Mouse (Mus musculus) intestine, embryonic 14.5 days (tissue): ENCODE measurements at regions not wholly inside any gene's neighbourhood (a gene's known extent, or its start where the extent isn't known, plus 50 kb on each side); places are given as distances from the start of the nearest gene placed in this dataset.
"Not testable (repeated sequence)": the region's sequence is repeated elsewhere in the genome, so short reads cannot be mapped to it uniquely, and the experiment has no call there.

Experiments
- ATAC-seq: fragments of 200-750 bp; cut with Nextera tagmentation; replicated peaks from 2 replicates; pipeline ENCODE4 v1.8.0; 2017; ENCODE audit warnings: low read depth, moderate number of reproducible peaks, moderate TSS enrichment, moderate library complexity; ENCODE audit not compliant: low FRiP score, low TSS enrichment
- DNase-seq: peaks from one replicate; pipeline ENCODE4 v3.0.0-alpha.2; 2018; ENCODE audit warnings: low spot score
- H3K27ac ChIP-seq: fragments of 300-500 bp; sonication (generic); 2 replicates; pipeline ENCODE4 v1.5.1; 2014; ENCODE audit warnings: low read depth, mild to moderate bottlenecking, control low read depth
- H3K27me3 ChIP-seq: fragments of 300-500 bp; sonication (generic); replicated peaks from 2 replicates; pipeline ENCODE4 v1.6.1; 2014; ENCODE audit warnings: low read length, control low read depth; ENCODE audit not compliant: control insufficient read depth, insufficient read depth
- H3K36me3 ChIP-seq: fragments of 300-500 bp; sonication (generic); 2 replicates; pipeline ENCODE4 v1.6.1; 2014; ENCODE audit warnings: low read length, control low read depth; ENCODE audit not compliant: control insufficient read depth, insufficient read depth
- H3K4me1 ChIP-seq: fragments of 300-500 bp; sonication (generic); replicated peaks from 2 replicates; pipeline ENCODE4 v1.6.1; 2014; ENCODE audit warnings: low read length, control low read depth, mixed read lengths; ENCODE audit not compliant: control insufficient read depth, insufficient read depth
- H3K4me2 ChIP-seq: fragments of 300-500 bp; sonication (generic); 2 replicates; pipeline ENCODE4 v1.6.1; 2014; ENCODE audit warnings: low read length
- H3K4me3 ChIP-seq: fragments of 300-500 bp; sonication (generic); 2 replicates; pipeline ENCODE4 v1.5.1; 2014; ENCODE audit warnings: low read depth, low read length, control low read depth, mixed read lengths
- H3K9ac ChIP-seq: fragments of 300-500 bp; sonication (generic); 2 replicates; pipeline ENCODE4 v1.6.1; 2014; ENCODE audit warnings: mild to moderate bottlenecking, low read length
- H3K9me3 ChIP-seq: fragments of 300-500 bp; sonication (generic); 2 replicates; pipeline ENCODE4 v1.6.1; 2016; ENCODE audit warnings: low read length, control low read depth; ENCODE audit not compliant: control insufficient read depth
- WGBS: fragments of 180-500 bp; shearing (Covaris S2); extraction: QIAGEN DNeasy Blood & Tissue Kit; methylation state at CpG from one replicate; pipeline ENCODE4 v1.1.7; 2014; 5-methylcytosine and 5-hydroxymethylcytosine counted together

DNA sequence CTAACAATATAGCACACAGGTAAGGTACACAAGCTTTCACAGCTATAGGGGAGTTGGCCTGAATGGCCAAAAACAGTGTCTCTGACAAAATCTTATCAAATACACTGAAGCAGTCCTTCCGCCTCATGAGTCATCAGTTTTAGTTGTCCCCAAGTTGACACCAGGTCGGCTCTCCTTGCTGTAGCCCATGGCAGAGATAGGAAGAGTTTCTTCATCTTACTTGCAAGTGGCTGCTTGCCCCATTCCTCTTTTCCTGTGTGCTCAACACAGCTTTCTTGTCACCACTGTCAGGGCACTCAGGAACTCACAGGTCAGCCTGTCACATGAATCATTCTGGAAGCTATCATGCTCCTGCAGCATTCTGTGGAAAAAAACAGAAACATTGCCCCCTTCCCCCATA lies 77.1 kb downstream of the Olfr721-ps1 start:
- not testable (repeated sequence) for ATAC-seq

DNA sequence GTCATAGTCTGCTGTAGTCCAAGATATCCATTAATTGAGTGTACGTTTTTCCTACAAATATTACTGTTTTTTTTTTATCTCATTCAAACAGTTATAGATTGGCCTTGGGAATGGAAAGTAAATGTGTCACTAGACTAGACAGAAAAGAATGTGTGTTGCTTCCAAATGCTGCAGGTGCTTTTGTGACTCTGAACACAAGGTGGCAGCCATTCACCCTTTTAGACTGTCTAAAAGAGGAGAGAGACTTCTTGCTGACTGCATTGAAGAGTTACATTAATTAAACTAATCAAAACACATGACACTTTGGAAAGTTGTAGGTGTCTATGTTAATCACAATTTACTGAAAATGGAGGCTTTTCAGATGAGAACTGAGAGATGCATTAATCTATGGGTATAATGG lies 80.7 kb downstream of the Olfr721-ps1 start:
- ATAC-seq, result no peak
- DNase-seq, result no peak
- H3K4me1 ChIP-seq, result no peaks in the 10 kb centered on the region

More for the DNA sequence above, 77.1 kb downstream of the Olfr721-ps1 start:
- WGBS, result 50% methylated on average over 2 of the region's 2 CpGs
- H3K4me3 ChIP-seq, H3K36me3 ChIP-seq, H3K4me1 ChIP-seq, H3K27me3 ChIP-seq, H3K27ac ChIP-seq, H3K9ac ChIP-seq, H3K9me3 ChIP-seq, DNase-seq, H3K4me2 ChIP-seq: not testable (repeated sequence)

DNA sequence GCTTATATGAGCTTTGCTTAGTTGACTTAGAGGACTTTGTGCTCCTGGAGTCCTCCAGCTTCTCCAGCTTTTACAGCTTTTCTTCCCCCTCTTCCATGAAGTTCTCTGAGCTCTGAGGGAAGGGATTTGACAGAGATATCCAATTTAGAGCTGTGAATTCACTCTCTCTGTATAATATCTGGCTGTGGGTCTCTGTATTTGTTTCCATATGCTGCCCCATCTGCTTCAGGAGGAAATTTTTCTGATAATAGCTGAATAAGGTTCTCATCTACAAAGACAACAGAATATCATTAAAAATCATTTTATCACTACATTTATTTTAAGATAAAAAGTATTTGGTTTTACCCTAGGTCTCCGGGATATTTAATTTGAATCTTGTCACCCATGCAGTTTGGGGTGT lies 85.3 kb downstream of the Olfr721-ps1 start:
- no peak overlapping the region for H3K27ac ChIP-seq
- no peaks in the 10 kb centered on the region for H3K36me3 ChIP-seq
- H3K4me2 ChIP-seq, result no peak overlapping the region
- no peaks in the 10 kb centered on the region for H3K4me1 ChIP-seq
- ATAC-seq (no peak), DNase-seq (no peak)
- H3K9me3 ChIP-seq, result no peaks in the 10 kb centered on the region
- 97% methylated on average over 1 of the region's 1 CpGs for WGBS
- H3K27me3 ChIP-seq, result no peaks in the 10 kb centered on the region
- H3K4me3 ChIP-seq, result no peak overlapping the region
- no peak overlapping the region for H3K9ac ChIP-seq

More for the DNA sequence above, 80.7 kb downstream of the Olfr721-ps1 start:
- no peaks in the 10 kb centered on the region for H3K36me3 ChIP-seq
- no peak overlapping the region for H3K9ac ChIP-seq
- H3K27me3 ChIP-seq, result no peaks in the 10 kb centered on the region
- no peak overlapping the region for H3K4me2 ChIP-seq
- H3K9me3 ChIP-seq, result no peaks in the 10 kb centered on the region
- WGBS, result 77% methylated on average over 1 of the region's 1 CpGs
- H3K27ac ChIP-seq, result no peak overlapping the region
- H3K4me3 ChIP-seq, result no peak overlapping the region

DNA sequence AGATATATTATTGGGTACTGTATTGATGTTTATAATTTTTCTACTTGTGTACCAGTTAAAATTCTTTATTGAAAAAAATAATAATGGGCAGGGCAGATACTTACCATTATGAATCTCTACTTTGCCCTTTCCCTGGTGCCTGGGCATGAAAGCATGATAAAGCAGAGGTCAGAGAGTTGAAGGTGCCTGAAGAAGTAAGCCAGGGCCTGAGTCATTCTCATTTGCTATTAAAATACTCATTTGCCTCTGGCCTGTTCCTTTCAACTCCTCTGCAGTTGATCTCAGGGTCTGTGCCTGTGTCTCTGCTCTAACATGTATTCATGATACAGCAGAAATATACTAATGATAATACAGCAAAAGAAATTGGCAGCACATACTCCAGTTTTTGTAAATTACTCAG lies 89.4 kb downstream of the Olfr721-ps1 start:
- Histone ChIP-seq H3K36me3 (no peaks in the 10 kb centered on the region), H3K9me3 (no peaks in the 10 kb centered on the region), H3K27ac (no peak overlapping the region), H3K9ac (no peak overlapping the region), H3K27me3 (no peaks in the 10 kb centered on the region), H3K4me2 (no peak overlapping the region), H3K4me3 (no peak overlapping the region), H3K4me1 (no peaks in the 10 kb centered on the region)
- ATAC-seq (no peak), DNase-seq (no peak)

GRCm38 (mm10) chr14:14492041-14492440 lies 90.9 kb downstream of the Olfr721-ps1 start:
- H3K9ac ChIP-seq, result no peak overlapping the region
- no peaks in the 10 kb centered on the region for H3K9me3 ChIP-seq
- no peak overlapping the region for H3K4me2 ChIP-seq
- H3K36me3 ChIP-seq, result no peaks in the 10 kb centered on the region
- H3K4me3 ChIP-seq, result no peak overlapping the region
- DNase-seq, result no peak
- no peak for ATAC-seq
- H3K4me1 ChIP-seq, result no peaks in the 10 kb centered on the region
- no peaks in the 10 kb centered on the region for H3K27me3 ChIP-seq
- H3K27ac ChIP-seq, result no peak overlapping the region

GRCm38 (mm10) chr14:14511927-14512326 lies 110.8 kb downstream of the Olfr721-ps1 start:
- Histone ChIP-seq H3K9ac (no peak overlapping the region), H3K4me2 (no peak overlapping the region), H3K27me3 (no peaks in the 10 kb centered on the region), H3K27ac (no peak overlapping the region), H3K4me1 (no peaks in the 10 kb centered on the region), H3K4me3 (no peak overlapping the region), H3K9me3 (no peaks in the 10 kb centered on the region), H3K36me3 (no peaks in the 10 kb centered on the region)
- ATAC-seq, result no peak
- no peak for DNase-seq
- WGBS, result 84% methylated on average over 4 of the region's 4 CpGs

- no peak for ATAC-seq
- Histone ChIP-seq H3K36me3 (no peaks in the 10 kb centered on the region), H3K4me2 (no peak overlapping the region), H3K9me3 (no peaks in the 10 kb centered on the region), H3K27ac (no peak overlapping the region), H3K4me1 (no peaks in the 10 kb centered on the region), H3K4me3 (no peak overlapping the region), H3K27me3 (no peaks in the 10 kb centered on the region), H3K9ac (no peak overlapping the region)
- WGBS, result 85% methylated on average over 2 of the region's 2 CpGs
- no peak for DNase-seq
Measured at GRCm38 (mm10) chr14:14513056-14513455, 112.0 kb downstream of the Olfr721-ps1 start.

DNA sequence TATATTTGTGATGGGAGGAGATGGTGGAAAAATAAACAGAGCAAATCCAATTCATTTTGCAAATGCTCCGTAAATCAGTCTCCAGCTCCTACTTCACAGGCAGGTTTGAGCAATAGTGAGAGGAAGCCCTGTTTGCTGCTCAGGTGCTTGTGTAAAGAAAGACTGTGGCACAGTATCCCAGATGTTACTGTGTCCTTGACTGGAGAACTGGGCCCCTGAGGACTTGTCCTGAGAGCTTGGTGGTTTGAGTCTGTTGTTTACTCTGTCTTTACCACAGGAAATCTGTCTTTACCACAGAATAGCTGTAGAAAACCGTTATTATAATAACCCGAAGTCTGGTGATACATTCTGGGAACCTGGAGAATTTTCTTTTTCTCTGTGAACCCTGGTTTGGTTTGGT lies 112.4 kb downstream of the Olfr721-ps1 start:
- Histone ChIP-seq H3K9me3 (no peaks in the 10 kb centered on the region), H3K9ac (no peak overlapping the region), H3K36me3 (no peaks in the 10 kb centered on the region), H3K4me1 (no peaks in the 10 kb centered on the region), H3K4me3 (no peak overlapping the region), H3K4me2 (no peak overlapping the region), H3K27me3 (no peaks in the 10 kb centered on the region), H3K27ac (no peak overlapping the region)
- 69% methylated on average over 3 of the region's 3 CpGs for WGBS
- ATAC-seq (no peak), DNase-seq (no peak)

GRCm38 (mm10) chr14:14514440-14515172 lies 113.5 kb downstream of the Olfr721-ps1 start:
- H3K9me3 ChIP-seq, result no peaks in the 10 kb centered on the region
- no peaks in the 10 kb centered on the region for H3K4me1 ChIP-seq
- DNase-seq (no peak), ATAC-seq (no peak)
- no peak overlapping the region for H3K4me3 ChIP-seq
- no peaks in the 10 kb centered on the region for H3K36me3 ChIP-seq
- no peaks in the 10 kb centered on the region for H3K27me3 ChIP-seq
- no peak overlapping the region for H3K27ac ChIP-seq
- H3K4me2 ChIP-seq, result no peak overlapping the region
- 65% methylated on average over 1 of the region's 1 CpGs for WGBS
- H3K9ac ChIP-seq, result no peak overlapping the region
